Mouse (Mus musculus): ENCODE results near the gene Pten. TPM values are rescaled to one million over a fixed set of nuclear protein-coding genes. Genes with fewer than 3 reads are reported as not detected.
"Not testable (repeated sequence)": the region's sequence is repeated elsewhere in the genome, so short reads cannot be mapped to it uniquely, and the experiment has no call there.

Pten gene
- polyA plus RNA-seq, 1 experiment from 2014 or later, result 12.9 TPM

- not testable (repeated sequence) for ATAC-seq (ENCODE audit: low FRiP score); H3K9me3 ChIP-seq (replicated peaks); H3K9ac ChIP-seq (replicated peaks); H3K27me3 ChIP-seq (replicated peaks); H3K4me3 ChIP-seq (replicated peaks); H3K27ac ChIP-seq (replicated peaks); H3K4me2 ChIP-seq; H3K36me3 ChIP-seq
- peaks cover 27% of the 10 kb centered on the region for H3K4me1 ChIP-seq
- WGBS, result 59% methylated on average over 4 of the region's 4 CpGs
Measured at GRCm38 (mm10) chr19:32787388-32787787, 30.1 kb downstream of the Pten start.

GRCm38 (mm10) chr19:32788016-32788415 lies 30.7 kb downstream of the Pten start:
- not testable (repeated sequence) for ATAC-seq (ENCODE audit: low FRiP score); H3K4me3 ChIP-seq (replicated peaks); H3K9ac ChIP-seq (replicated peaks); H3K4me2 ChIP-seq; H3K27me3 ChIP-seq (replicated peaks); H3K27ac ChIP-seq (replicated peaks); H3K9me3 ChIP-seq (replicated peaks); H3K36me3 ChIP-seq
- WGBS, result 97% methylated on average over 3 of the region's 3 CpGs
- peaks cover 30% of the 10 kb centered on the region for H3K4me1 ChIP-seq

- no peaks in the 10 kb centered on the region for H3K36me3 ChIP-seq
- H3K9me3 ChIP-seq (replicated peaks), result no peaks in the 10 kb centered on the region
- peaks cover 40% of the 10 kb centered on the region for H3K4me1 ChIP-seq
- no peak overlapping the region for H3K4me2 ChIP-seq
- H3K9ac ChIP-seq (replicated peaks), result no peak overlapping the region
- H3K4me3 ChIP-seq (replicated peaks), result no peak overlapping the region
- ATAC-seq (ENCODE audit: low FRiP score), result no peak
- WGBS, result 43% methylated on average over 3 of the region's 3 CpGs
- H3K27me3 ChIP-seq (replicated peaks), result no peaks in the 10 kb centered on the region
- H3K27ac ChIP-seq (replicated peaks), result no peak overlapping the region
Measured at GRCm38 (mm10) chr19:32789535-32789934, 32.2 kb downstream of the Pten start.

GRCm38 (mm10) chr19:32792610-32793009 lies 35.3 kb downstream of the Pten start:
- WGBS, result 25% methylated on average over 6 of the region's 6 CpGs
- no peaks in the 10 kb centered on the region for H3K27me3 ChIP-seq (replicated peaks)
- no peak overlapping the region for H3K4me2 ChIP-seq
- H3K4me3 ChIP-seq (replicated peaks), result no peak overlapping the region
- H3K36me3 ChIP-seq, result no peaks in the 10 kb centered on the region
- H3K9me3 ChIP-seq (replicated peaks), result no peaks in the 10 kb centered on the region
- no peak overlapping the region for H3K27ac ChIP-seq (replicated peaks)
- ATAC-seq (ENCODE audit: low FRiP score), result no peak
- H3K9ac ChIP-seq (replicated peaks), result no peak overlapping the region
- peaks cover 46% of the 10 kb centered on the region for H3K4me1 ChIP-seq

- Histone ChIP-seq H3K4me2 (no peak overlapping the region), H3K27ac (replicated peaks) (no peak overlapping the region), H3K9ac (replicated peaks) (no peak overlapping the region), H3K4me1 (peaks cover 38% of the 10 kb centered on the region), H3K36me3 (no peaks in the 10 kb centered on the region), H3K9me3 (replicated peaks) (no peaks in the 10 kb centered on the region), H3K4me3 (replicated peaks) (no peak overlapping the region), H3K27me3 (replicated peaks) (no peaks in the 10 kb centered on the region)
- no peak for ATAC-seq (ENCODE audit: low FRiP score)
Measured at GRCm38 (mm10) chr19:32793901-32794300, 36.6 kb downstream of the Pten start.

GRCm38 (mm10) chr19:32800557-32800956 lies 43.3 kb downstream of the Pten start:
- H3K4me2 ChIP-seq, result no peak overlapping the region
- WGBS, result 87% methylated on average over 2 of the region's 2 CpGs
- H3K9me3 ChIP-seq (replicated peaks), result no peaks in the 10 kb centered on the region
- H3K27me3 ChIP-seq (replicated peaks), result no peaks in the 10 kb centered on the region
- no peak overlapping the region for H3K9ac ChIP-seq (replicated peaks)
- H3K4me1 ChIP-seq, result peaks cover 7% of the 10 kb centered on the region; the same call in 1 of the 2 replicates
- H3K27ac ChIP-seq (replicated peaks), result no peak overlapping the region
- 0 out of 2 replicates have a peak, but pooled peaks cover 2% of the 10 kb centered on the region for H3K36me3 ChIP-seq
- no peak for ATAC-seq (ENCODE audit: low FRiP score)
- no peak overlapping the region for H3K4me3 ChIP-seq (replicated peaks)

- no peak overlapping the region for H3K4me3 ChIP-seq (replicated peaks)
- H3K4me2 ChIP-seq, result no peak overlapping the region
- 0 out of 2 replicates have a peak, but pooled peaks cover 2% of the 10 kb centered on the region for H3K36me3 ChIP-seq
- 64% methylated on average over 4 of the region's 4 CpGs for WGBS
- no peak overlapping the region for H3K9ac ChIP-seq (replicated peaks)
- no peak for ATAC-seq (ENCODE audit: low FRiP score)
- peaks cover 3% of the 10 kb centered on the region; the same call in 1 of the 2 replicates for H3K4me1 ChIP-seq
- no peaks in the 10 kb centered on the region for H3K27me3 ChIP-seq (replicated peaks)
- H3K9me3 ChIP-seq (replicated peaks), result no peaks in the 10 kb centered on the region
- H3K27ac ChIP-seq (replicated peaks), result no peak overlapping the region
Measured at GRCm38 (mm10) chr19:32804703-32805102, 47.4 kb downstream of the Pten start.

- H3K9me3 ChIP-seq (replicated peaks), result no peaks in the 10 kb centered on the region
- no peak for ATAC-seq (ENCODE audit: low FRiP score)
- peaks cover 3% of the 10 kb centered on the region; the same call in 1 of the 2 replicates for H3K4me1 ChIP-seq
- H3K36me3 ChIP-seq, result no peaks in the 10 kb centered on the region
- H3K4me3 ChIP-seq (replicated peaks), result no peak overlapping the region
- H3K27ac ChIP-seq (replicated peaks), result no peak overlapping the region
- no peaks in the 10 kb centered on the region for H3K27me3 ChIP-seq (replicated peaks)
- H3K9ac ChIP-seq (replicated peaks), result no peak overlapping the region
- 93% methylated on average over 2 of the region's 2 CpGs for WGBS
- no peak overlapping the region for H3K4me2 ChIP-seq
Measured at GRCm38 (mm10) chr19:32807610-32808009, 50.3 kb downstream of the Pten start.

GRCm38 (mm10) chr19:32808690-32809089 lies 51.4 kb downstream of the Pten start:
- Histone ChIP-seq H3K9me3 (replicated peaks) (no peaks in the 10 kb centered on the region), H3K36me3 (no peaks in the 10 kb centered on the region), H3K9ac (replicated peaks) (no peak overlapping the region), H3K27ac (replicated peaks) (no peak overlapping the region), H3K27me3 (replicated peaks) (no peaks in the 10 kb centered on the region), H3K4me2 (no peak overlapping the region), H3K4me3 (replicated peaks) (no peak overlapping the region), H3K4me1 (peaks cover 3% of the 10 kb centered on the region; the same call in 1 of the 2 replicates)
- ATAC-seq (ENCODE audit: low FRiP score), result no peak
- 74% methylated on average over 6 of the region's 6 CpGs for WGBS

GRCm38 (mm10) chr19:32809117-32809516 lies 51.8 kb downstream of the Pten start:
- WGBS, result 90% methylated on average over 3 of the region's 3 CpGs
- Histone ChIP-seq H3K9me3 (replicated peaks) (no peaks in the 10 kb centered on the region), H3K4me1 (peaks cover 3% of the 10 kb centered on the region; the same call in 1 of the 2 replicates), H3K27me3 (replicated peaks) (no peaks in the 10 kb centered on the region), H3K9ac (replicated peaks) (no peak overlapping the region), H3K36me3 (no peaks in the 10 kb centered on the region), H3K4me2 (no peak overlapping the region), H3K4me3 (replicated peaks) (no peak overlapping the region), H3K27ac (replicated peaks) (no peak overlapping the region)
- no peak for ATAC-seq (ENCODE audit: low FRiP score)

GRCm38 (mm10) chr19:32818759-32819158 lies 61.5 kb downstream of the Pten start:
- no peak overlapping the region for H3K27ac ChIP-seq (replicated peaks)
- no peaks in the 10 kb centered on the region for H3K4me1 ChIP-seq
- H3K9ac ChIP-seq (replicated peaks), result no peak overlapping the region
- H3K4me2 ChIP-seq, result no peak overlapping the region
- H3K9me3 ChIP-seq (replicated peaks), result no peaks in the 10 kb centered on the region
- no peak overlapping the region for H3K4me3 ChIP-seq (replicated peaks)
- H3K27me3 ChIP-seq (replicated peaks), result no peaks in the 10 kb centered on the region
- H3K36me3 ChIP-seq, result peaks cover 6% of the 10 kb centered on the region; the same call in 1 of the 2 replicates
- WGBS, result 46% methylated on average over 4 of the region's 4 CpGs
- ATAC-seq (ENCODE audit: low FRiP score), result no peak

- WGBS, result no CpG with 5 or more reads among the region's 7 CpGs
- H3K36me3 ChIP-seq; H3K4me2 ChIP-seq; H3K4me3 ChIP-seq (replicated peaks); H3K27me3 ChIP-seq (replicated peaks); H3K9me3 ChIP-seq (replicated peaks); ATAC-seq (ENCODE audit: low FRiP score); H3K9ac ChIP-seq (replicated peaks); H3K27ac ChIP-seq (replicated peaks); H3K4me1 ChIP-seq: not testable (repeated sequence)
Measured at GRCm38 (mm10) chr19:32822959-32823358, 65.7 kb downstream of the Pten start.

- H3K4me1 ChIP-seq, result no peaks in the 10 kb centered on the region
- H3K9me3 ChIP-seq (replicated peaks), result no peaks in the 10 kb centered on the region
- 88% methylated on average over 4 of the region's 4 CpGs for WGBS
- no peak overlapping the region for H3K4me3 ChIP-seq (replicated peaks)
- H3K27me3 ChIP-seq (replicated peaks), result no peaks in the 10 kb centered on the region
- ATAC-seq (ENCODE audit: low FRiP score), result no peak
- H3K9ac ChIP-seq (replicated peaks), result no peak overlapping the region
- no peak overlapping the region for H3K27ac ChIP-seq (replicated peaks)
- no peaks in the 10 kb centered on the region for H3K36me3 ChIP-seq
- H3K4me2 ChIP-seq, result no peak overlapping the region
Measured at GRCm38 (mm10) chr19:32826616-32827015, 69.3 kb downstream of the Pten start.

Measured in neural tube, embryonic 15.5 days (tissue).